Mouse (Mus musculus) mature B cell (primary cell): ENCODE measurements around the gene 1700020A23Rik.

Experiments
- in situ Hi-C: fragments of 300-500 bp; cut with MboI; formaldehyde crosslinking; loops from 2 replicates; pipeline ENCODE4 v1.14.3; 2019

1700020A23Rik gene

DNA sequence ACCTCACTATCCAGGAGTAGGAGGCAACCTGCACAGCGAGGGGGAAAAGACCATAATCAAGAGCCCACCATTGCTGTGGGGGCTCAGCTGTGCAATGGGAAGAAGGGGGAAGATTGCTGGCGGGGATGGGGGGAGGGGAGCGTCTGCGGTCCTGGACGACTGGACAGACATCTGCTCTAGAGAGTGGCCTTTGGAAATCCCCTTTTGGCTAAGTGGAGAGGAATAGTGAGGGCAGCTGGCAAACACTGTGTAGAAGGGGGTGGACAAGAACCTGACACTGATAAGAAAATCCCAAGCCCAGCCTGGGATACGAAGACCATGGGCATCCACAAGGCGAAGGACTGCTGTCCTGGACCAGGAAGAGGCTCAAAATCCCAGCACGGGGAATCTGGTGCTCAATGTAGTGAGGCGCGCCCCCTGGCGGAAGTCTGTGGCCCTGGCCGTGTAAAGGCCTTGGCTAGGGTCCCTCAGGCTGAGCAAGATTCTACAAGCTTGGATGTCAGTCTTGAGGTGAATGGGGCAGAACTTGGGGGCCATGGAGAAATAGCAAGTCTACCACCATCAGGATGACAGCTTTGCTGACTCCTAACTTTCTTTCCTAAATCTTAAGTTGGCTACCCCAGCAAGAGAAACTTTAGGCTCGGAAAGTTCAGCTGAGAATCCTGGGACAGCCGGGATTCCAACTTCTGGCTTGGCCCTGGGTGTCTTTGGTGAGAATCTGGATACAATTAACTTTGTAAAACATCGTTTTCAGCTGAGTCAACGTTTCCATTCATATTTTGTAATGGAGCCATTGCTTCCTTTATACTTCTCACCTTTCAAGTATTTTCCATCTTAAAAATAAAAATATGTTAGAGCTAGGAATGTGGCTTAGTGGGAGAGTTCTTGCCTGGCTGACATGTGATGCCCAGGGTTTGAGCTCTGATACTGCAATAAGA, 6.8 kb downstream of the 1700020A23Rik start:
- in situ Hi-C loops, result loop anchor here (10.0 kb wide), 1 partner anchor 127 kb away; the partner anchor contains the start of gene Idh3b

DNA sequence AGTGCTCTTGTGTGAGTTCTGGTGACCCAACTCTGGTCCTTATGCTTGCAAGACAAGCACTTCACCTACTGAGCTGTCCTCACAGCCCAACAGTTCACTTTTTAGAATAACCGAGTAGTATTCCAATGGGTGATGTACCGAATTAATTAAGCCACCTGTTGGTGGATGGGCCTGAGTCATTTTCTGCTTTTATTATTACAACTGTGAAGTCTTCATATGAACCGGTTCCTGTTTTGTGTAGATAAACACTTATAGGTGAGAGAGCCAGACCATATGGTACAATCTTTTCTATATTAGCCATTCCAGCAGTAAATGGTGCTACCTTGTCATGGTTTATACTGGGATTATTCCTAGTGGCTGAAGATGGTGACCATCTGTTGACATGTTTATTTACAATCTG, 7.7 kb downstream of the 1700020A23Rik start:
- in situ Hi-C loops, result loop anchor here (10.0 kb wide), 1 partner anchor 128 kb away; the partner anchor contains the start of gene Idh3b

DNA sequence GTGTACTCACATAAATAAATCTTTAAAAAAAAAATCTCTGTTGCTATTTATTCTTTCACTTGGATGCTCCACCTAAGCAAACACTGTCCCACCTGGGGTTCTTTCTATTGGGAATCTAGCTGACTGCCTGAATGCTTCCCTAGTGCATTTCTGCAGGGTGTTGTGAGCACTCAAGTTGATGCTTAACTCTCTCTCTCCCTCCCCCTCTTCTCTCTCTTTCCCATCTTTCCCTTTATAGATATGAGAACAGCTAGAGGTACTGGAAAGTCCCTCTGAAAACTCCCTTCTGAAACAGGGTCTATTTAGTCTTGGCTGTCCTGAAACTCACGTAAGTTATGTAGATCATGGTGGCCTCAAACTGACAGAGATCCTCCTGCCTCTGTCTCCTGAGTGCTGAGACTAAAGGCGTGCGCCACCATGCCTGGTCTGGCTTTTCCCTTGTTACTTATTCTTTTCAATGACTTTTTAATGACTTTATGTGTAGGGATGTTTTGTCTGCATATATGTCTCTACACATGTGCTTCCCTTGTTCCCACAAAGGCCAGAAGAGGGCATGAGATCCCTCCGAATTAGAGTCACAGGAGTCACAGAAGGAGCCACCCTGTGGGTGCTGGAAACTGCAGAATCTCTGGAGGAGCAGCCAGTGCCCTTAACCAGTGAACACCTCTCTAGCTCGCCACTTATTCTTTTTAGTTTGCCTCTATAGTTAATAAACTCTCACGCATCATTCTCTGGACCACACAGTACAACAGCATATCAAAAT, 9.2 kb downstream of the 1700020A23Rik start:
- in situ Hi-C loops, result loop anchor here (10.0 kb wide), 1 partner anchor 129 kb away; the partner anchor contains the start of gene Idh3b

DNA sequence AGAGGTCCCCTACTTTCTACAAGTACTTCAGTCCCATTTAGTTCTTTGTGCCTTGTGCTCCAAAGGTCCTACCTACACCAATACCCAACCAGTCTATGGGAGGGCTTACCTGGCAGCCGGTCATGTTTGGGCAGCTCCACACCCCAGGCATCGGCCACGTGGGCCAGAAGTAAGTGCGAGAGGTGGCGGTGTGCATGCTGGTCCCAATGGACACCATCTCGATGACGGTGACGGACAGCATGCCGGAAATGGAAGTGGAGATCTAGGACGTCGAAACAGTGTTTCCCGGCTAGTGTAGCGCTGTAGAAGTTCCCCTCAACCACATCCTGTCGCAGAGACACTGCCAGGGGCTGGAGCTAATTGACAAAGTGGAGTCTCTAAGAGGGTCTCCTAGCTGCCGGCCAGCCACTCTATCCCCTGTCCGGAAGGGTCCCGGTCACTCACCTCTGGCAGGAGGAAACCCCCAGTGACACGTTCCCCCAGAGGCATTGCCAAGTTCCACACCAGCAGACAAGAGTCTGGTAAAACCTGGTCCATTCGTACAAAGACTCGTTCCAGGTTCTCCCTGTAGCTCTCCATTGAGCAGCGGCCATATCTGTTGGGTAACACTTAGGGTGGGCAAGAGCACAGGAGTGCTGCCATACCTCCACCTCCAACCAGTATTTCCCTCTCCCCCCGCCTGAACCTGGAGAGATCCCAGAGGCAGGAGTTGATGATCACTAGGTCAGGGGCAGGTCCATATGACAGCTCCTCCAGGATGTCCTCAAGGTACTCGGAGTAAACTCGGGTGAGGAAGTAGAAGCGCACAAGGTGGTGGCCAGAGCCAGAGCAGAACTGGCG, 16.9 kb downstream of the 1700020A23Rik start:
- in situ Hi-C loops, result no loop called here

DNA sequence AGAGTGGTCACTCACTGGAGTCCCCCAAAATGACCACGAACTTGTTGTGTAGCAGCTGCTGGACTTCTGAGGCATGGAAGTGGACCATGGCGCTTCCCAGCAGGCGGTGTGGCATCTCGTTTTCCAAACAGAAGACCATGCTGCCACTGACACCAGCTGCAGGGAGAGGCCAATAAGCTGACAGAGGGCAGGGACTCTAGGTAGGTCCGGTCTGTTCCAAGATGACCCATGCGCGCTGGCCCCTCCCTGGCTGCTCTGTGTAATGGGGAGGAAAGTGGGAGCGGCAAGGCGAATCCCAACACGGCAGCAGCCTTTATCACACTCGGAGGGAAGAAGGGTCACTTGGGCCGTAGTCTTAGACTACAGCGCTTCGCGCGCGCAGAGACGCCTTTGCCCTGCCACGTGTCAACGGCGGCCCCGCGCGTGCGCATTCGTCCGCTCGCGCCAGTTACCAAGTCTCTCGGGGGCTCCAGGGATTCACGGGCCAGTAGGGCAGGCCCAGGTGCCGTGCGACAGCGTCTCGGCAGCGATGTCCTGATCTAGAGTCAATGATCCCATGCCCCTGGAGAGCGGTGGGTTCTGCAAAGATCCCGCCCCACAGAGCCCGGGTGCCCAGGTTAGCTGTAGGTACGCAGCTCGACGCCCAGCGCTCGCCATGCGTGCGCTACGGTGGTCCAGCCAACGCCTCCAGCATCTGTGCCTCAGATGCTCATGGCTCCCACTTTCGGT, 18.5 kb downstream of the 1700020A23Rik start:
- in situ Hi-C loops, result no loop called here

DNA sequence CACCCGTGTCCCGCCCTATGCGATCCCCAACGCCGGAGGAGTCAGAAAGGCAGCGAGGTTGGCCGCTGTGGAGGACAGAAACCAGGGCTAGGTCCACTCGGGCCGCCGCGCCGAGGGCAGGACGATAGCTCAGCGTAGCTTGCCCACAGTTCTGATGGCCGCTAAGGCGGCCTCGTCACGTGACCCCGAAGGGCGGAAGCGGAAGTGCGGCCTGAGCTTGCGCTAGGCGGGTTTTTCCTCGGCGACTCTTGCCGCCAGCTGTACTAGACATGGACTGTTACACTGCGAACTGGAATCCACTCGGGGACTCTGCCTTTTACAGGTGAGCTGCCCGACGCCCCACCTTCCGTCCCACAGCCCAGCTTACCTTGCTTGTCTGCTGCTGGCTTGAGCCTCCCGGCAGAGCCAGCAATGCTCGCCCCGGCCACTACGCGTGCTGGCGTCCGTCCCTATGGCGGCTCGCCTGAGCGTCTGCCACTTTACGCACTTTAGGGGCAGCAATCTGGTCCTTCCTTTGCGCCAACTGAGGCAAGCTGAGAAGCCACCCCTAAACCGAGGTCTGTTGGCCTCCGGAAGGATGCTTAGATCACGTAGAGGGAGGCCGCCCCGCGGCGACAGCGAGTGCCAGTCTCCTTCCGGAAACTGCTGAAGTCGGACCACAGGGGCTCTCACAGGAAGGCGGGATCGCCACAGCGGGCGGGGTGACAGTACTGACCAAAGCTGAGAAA, 19.2 kb downstream of the 1700020A23Rik start, which contains the start of the genes Vps16 and Pced1a:
Gene Vps16 (plus strand): TSS at position 214 of the 728 bp plus-strand sequence.
Gene Pced1a (minus strand): TSS at position 576 of the 728 bp plus-strand sequence.
- in situ Hi-C loops, result no loop called here

DNA sequence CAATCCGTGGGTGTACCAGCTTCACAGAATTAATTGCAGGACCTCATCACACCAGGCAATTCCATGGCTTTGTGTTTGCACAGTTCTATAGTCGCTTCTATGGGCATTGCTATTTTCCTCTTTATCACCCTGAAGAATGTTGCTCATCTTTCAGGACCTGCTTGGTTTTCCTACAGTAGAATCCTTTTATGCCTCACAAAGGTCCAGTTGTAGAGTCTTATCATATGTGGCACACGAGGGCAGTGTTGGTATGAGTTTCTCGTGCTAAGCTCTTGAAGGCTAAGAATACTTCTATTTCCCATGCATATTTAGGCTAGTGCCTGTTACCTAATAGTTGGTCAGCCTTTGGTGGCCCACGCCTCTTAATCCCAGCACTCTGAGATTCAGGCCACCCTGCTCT, 20.1 kb downstream of the 1700020A23Rik start:
- in situ Hi-C loops, result no loop called here

DNA sequence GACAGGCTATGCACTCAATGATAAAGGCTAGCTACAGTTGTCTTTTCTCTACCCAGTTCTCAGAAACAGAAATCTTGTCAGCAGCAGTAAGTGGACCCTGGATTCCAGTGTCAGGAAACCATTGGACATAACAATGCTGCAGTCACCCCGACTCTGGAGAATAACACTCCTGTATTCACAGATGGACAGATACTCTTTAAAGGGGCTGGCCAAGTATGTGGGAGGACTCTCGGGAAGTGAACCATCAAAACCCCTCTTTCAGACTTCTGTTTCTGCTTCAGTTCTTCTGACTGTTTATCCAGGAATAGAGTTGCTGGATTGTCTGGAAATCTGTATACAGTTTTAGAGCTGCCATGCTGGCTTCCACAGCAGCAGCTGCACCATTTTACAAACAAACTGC, 24.8 kb downstream of the 1700020A23Rik start:
- in situ Hi-C loops, result no loop called here

DNA sequence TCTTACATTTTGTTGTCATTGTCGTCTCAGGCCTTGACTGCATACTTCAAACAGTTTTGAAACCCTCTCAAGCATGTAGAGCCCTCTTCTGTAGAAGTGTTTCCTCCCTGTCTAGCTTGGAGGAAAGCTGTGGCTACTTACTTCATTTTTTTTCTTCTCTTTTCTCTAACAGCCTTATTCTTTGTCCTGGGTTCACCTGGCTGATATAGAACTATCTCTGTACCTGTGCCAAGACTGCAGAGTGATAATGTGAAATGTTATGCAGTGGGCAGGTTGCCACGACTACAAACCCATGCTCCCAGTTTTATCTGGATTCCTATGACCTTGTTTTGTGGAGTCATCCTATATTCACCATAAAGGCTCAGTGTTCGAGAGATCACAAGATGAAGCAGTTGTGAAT, 25.4 kb downstream of the 1700020A23Rik start:
- in situ Hi-C loops, result no loop called here

DNA sequence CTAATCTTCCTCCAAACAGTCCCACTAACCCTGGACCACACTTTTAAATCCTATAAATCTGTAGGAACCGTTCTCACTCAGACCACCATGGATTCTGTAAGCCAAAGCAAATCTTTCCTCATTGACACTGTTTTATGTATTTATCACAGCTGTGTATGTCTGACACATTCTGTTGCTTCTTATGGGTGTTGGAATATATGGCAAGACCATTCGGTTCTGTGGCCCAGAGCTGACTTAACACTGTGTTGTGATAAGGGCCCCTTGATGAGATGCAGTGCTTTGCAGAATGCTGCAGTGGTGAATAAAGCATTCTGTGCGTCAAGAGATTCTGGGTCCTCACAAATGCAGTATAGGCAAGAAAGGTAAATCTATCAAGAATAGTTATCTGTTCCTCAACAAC, 27.1 kb downstream of the 1700020A23Rik start:
- in situ Hi-C loops, result no loop called here

DNA sequence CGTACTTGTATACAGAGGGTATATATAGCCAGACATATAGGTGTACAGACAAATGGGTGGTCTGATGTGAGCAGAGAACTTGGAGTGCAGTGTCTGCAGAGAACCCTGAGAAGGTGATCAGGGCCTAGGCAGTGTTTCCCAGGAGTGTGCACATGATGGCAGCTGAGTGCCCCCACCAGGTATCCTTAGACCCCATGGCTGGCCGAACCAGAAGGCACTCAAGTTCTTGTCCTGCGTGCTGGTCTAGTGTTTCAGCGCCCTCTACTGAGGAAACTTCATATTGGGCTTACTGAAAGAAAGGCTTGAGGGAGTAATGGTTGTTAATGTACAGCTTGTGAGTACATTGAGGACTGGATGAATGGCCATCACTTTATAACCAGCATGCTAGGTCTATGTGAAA, 28.1 kb downstream of the 1700020A23Rik start:
- in situ Hi-C loops, result no loop called here

DNA sequence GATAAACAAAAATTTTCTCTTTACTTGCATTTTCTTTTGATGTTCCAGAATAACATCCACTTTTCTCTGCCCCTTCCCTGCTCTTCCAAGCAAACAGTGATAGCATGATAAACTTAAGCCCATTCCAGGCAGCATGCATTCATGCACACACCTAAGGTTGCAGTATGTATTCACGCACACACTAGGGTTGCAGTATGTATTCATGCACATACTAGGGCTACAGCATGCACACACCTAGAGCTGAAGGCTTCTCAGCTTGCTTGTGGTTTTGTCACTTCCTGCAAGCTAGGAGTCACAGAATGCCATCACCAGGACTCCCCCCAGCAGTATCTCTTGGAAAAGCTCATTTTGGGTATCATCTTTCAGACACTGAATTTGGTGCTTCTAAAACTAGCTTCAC, 31.7 kb downstream of the 1700020A23Rik start:
- in situ Hi-C loops, result no loop called here

DNA sequence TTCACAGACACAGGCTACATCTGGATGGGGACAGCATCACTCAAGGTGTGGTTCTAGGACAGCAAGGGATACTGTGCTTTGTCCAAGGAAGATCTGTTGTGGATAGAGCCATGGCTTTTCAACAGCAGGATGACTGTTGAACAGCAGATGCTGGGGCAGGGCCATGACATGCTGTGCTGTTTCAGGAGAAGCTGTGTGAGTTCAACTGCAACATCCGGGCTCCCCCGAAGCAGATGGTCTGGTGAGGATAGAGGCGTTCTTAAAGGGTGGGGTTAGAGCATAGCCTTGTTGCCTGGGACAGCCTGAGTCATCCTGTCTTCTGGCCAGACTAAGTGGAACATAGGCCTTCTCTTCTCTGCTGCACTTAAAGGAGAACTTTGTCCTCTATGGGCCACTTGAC, 33.8 kb downstream of the 1700020A23Rik start:
- in situ Hi-C loops, result no loop called here

DNA sequence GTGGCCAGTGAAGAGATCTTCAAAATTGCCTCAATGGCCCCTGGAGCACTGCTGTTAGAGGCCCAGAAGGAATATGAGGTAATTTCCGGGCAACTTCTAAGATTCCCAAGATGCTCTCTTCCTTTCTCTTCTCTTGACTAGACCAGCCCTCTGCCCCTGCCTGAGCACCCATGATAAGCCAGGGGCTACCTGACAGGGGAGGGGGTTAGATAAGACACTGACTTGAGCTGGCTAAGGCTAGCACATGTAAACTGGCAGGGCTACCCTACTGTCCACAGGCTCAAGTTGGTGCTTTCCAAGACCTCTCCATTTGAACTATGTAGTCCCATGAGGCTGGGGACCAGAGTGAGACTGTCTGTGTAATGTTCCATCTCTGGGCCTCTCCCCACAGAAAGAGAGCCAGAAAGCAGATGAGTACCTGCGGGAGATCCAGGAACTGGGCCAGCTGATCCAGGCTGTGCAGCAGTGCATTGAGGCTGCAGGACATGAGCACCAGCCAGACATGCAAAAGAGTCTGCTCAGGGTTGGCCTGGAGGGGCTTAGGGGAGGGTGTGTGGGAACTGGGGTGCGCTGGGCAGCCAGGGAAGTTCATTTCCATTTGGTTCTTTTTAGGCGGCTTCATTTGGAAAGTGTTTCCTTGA, 34.9 kb downstream of the 1700020A23Rik start:
- in situ Hi-C loops, result no loop called here

DNA sequence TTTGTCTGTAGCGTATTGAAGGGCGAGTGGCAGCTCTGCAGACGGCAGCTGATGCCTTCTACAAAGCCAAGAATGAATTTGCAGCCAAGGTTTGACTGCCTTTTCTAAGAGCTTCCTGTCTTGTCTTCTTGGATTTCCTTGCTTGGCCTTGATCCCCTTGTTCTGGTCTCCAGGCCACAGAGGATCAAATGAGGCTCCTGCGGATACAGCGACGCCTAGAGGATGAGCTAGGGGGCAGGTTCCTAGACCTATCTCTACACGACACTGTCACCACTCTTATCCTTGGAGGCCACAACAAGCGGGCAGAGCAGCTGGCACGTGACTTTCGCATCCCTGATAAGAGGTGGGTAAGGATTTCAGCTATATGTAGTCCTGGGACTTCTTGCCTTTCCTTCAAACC, 37.1 kb downstream of the 1700020A23Rik start:
- in situ Hi-C loops, result no loop called here

DNA sequence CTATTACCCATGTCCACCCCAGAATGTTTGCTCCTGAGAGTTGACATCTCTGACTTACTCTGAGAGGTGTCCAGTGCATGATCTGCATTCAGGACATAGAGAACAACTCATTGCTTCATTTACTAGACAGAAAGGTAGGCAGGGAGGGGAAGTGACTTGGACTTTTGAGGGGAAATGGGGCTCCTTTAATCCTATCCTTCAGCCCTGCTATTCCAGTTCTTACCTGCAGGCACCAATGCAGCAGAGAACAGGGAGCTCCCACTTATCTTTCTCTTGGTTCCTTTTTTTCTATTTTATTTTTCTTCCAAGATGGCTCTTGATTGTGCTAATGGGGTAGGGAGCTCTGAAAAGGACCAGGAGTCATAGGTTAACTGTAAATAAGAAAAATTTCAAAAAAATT, 43.4 kb downstream of the 1700020A23Rik start:
- in situ Hi-C loops, result no loop called here

DNA sequence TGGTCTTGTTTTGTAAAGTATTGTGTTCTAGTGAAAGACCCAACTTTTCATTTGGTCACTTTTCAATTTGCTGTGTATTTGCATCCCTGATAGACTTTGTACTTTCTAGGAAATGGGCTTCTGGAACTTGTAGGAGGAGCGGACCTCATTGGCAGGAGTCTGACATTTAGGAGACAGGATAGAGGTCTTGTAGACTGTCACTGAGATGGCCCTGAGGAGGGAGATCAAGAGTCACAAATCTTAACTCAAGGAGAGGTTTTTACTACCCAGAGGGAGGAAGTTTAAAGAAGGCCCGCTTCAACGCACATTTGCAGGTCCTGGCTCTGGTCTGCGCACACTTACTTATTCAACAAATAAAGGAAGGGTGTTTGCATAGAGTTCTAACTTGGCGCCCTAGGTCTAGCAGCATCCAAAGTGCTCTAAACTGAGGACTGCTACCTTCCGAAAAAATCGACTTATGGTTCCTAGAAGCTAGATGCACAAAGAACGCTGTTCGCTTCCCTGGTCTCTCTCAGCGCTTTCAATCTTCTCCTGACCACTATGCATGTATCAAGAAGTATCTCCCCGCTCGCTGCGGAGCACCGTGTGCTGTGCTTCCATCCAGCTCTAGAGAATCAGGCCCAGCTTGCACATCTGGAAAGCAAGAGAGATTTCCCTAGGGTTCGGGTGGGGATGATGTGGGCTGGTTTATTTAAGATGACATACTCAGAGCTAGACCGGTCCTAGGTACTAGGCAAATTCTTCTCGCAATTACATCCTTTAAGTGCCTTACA, 44.1 kb downstream of the 1700020A23Rik start:
- in situ Hi-C loops, result no loop called here

DNA sequence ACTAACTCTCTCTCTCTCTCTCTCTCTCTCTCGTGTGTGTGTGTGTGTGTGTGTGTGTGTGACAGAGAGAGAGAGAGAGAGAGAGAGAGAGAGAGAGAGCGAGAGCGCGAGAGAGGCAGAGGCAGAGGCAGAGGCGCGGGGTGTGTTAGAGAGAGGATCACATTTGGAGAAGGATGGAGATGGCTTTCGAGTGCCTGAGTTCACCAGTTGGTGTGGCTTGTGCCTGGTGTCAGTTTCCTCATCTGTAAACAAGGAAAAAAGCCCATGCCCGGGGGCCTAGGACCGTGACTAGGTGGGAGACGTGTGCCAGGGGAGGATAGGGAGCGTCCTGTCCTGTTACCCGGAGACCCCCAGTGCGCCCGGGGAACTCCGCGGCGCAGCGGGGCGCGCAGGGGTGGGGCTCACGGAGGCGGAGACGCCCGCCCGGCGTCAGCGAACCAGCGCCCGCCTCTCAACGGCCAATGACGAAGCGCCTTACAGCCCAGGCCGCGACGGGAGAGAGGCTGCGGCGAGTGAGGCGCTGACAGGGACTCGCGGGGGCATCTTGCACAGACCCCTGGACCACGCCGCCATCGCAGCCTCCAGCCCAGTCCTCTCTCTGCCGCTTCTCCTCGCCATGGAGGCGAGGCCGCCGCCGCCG, 44.9 kb downstream of the 1700020A23Rik start, which contains the start of gene Ptpra:
Gene Ptpra (plus strand): TSS at position 485 of the 640 bp plus-strand sequence.
- in situ Hi-C loops, result no loop called here
